Mouse (Mus musculus) testis, adult 2 months (tissue): ENCODE results near the gene Aldh9a1. TPM values are rescaled to one million over a fixed set of nuclear protein-coding genes. Genes with fewer than 3 reads are reported as not detected.
"Not testable (repeated sequence)": the region's sequence is repeated elsewhere in the genome, so short reads cannot be mapped to it uniquely, and the experiment has no call there.

Source experiments
- H3K27ac ChIP-seq: fragments of 200-500 bp; 2 replicates; pipeline ENCODE4 v1.5.1; 2012; ENCODE audit warnings: low read depth, low read length; ENCODE audit not compliant: control insufficient read depth, insufficient read depth
- H3K27me3 ChIP-seq: fragments of 200-500 bp; 2 replicates; pipeline ENCODE4 v1.6.1; 2012; ENCODE audit warnings: mild to moderate bottlenecking, low read length, moderate library complexity; ENCODE audit not compliant: control insufficient read depth, insufficient read depth
- H3K36me3 ChIP-seq: fragments of 200-500 bp; 2 replicates; pipeline ENCODE4 v1.6.1; 2012; ENCODE audit warnings: mild to moderate bottlenecking, low read length; ENCODE audit not compliant: control insufficient read depth, insufficient read depth
- H3K4me1 ChIP-seq: fragments of 200-500 bp; 2 replicates; pipeline ENCODE4 v1.6.1; 2012; ENCODE audit warnings: low read length; ENCODE audit not compliant: control insufficient read depth, insufficient read depth
- H3K4me3 ChIP-seq: fragments of 200-500 bp; 2 replicates; pipeline ENCODE4 v1.5.1; 2012; ENCODE audit warnings: low read depth, mild to moderate bottlenecking, low read length, moderate library complexity, mixed read lengths; ENCODE audit not compliant: control insufficient read depth
- CTCF ChIP-seq: fragments of 200-500 bp; IDR thresholded peaks from 2 replicates; pipeline ENCODE4 v1.5.1; 2012; ENCODE audit warnings: low read depth, mild to moderate bottlenecking, inconsistent platforms, low read length, moderate library complexity; ENCODE audit not compliant: control insufficient read depth, insufficient read depth, insufficient replicate concordance
- POLR2A ChIP-seq: fragments of 200-500 bp; IDR thresholded peaks from 2 replicates; pipeline ENCODE4 v1.6.1; 2012; ENCODE audit warnings: low read depth, mild to moderate bottlenecking, inconsistent platforms, low read length, moderate library complexity; ENCODE audit not compliant: control insufficient read depth
- polyA plus RNA-seq: library from polyadenylated mRNA; depleted of rRNA; stranded (reverse); fragments of >200 nt; gene quantifications from 2 replicates; pipeline ENCODE4 v1.2.3, GENCODE M21; 2012

Gene Aldh9a1
- polyA plus RNA-seq, 1 experiment: 33.6 TPM

DNA sequence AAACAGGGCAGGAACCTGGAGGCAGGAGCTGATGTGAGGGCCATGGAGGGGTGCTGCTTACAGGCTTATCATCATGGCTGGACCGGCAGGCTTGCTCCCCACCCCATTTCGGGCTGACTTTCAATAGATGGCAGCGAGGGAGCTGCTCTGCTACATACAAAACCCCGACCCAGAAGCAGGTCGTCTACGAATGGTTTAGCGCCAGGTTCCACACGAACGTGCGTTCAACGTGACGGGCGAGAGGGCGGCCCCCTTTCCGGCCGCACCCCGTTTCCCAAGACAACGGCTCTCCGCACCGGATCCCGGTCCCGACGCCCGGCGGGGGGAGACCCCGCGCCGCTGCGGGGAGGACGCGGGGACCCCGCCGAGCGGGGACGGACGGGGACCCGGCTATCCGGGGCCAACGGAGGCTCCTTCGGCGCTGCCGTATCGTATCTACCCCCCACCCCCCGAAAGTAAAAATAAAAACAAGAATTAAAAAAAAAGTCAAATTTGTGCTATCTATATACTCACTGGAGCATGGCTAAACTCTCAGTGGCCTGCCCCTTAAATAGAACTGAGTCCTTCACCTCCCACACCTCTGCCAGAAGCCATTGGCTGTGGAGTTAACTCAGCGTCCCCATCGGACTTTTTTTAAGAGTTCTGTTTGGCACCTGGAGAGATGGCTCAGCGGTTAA is 9.5 kb upstream of the Aldh9a1 start:
- no peaks in the 10 kb centered on the region for H3K27me3 ChIP-seq
- H3K36me3 ChIP-seq: no peaks in the 10 kb centered on the region
- peak overlapping the region; percentile 68 for H3K4me3 ChIP-seq
- TF ChIP-seq CTCF (no peak), POLR2A (no peak)
- H3K27ac ChIP-seq: no peak overlapping the region
- H3K4me1 ChIP-seq: peaks cover 11% of the 10 kb centered on the region

DNA sequence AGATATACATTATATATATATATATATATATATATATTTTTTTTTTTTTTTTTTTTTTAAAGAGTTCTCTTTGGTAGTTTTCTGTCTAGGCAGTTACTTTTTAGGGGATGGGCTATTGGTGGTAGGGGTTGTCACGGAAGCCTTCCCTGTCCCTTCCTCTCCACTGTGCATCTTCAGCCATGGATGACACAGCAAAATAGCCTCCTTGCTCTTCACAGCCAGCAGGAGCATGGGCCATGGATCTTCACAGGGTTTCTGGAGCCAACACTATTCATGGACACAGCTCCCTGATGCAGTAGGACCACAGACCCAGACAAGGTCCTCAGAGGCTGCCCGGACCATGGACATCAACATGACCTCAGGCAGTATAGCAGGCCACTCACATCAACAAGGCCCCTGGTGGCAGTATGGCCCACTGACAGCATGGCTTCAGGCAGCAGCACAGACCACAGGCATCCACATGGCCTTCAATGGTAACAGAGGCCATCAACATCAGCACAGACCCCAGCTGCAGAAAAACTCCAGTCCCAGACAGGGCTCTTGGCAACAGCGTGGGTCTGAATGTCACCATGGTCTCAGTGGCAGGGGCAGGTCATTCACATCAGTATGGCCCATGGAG is 8.8 kb upstream of the Aldh9a1 start:
- Histone ChIP-seq H3K4me1 (peaks cover 11% of the 10 kb centered on the region), H3K27me3 (no peaks in the 10 kb centered on the region), H3K4me3 (no peak overlapping the region), H3K36me3 (no peaks in the 10 kb centered on the region), H3K27ac (no peak overlapping the region)
- no peak for TF ChIP-seq CTCF
- no peak for TF ChIP-seq POLR2A

DNA sequence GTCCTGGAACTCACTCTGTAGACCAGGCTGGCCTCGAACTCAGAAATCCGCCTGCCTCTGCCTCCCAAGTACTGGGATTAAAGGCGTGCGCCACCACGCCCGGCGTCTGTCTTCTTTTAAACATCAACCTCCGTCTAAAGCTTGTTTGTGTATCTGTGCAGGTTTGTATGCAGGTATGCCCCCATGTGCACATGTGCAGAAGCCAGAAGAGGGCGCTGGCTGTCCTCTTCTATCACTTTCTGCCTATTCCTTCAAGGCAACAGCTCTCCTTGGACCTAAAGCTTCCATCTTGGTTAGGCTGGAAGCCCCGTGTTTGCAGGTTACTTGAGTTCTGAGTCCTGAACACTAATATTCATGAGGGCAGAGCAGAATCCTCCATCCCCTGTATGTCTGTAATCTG is 7.0 kb upstream of the Aldh9a1 start:
- Histone ChIP-seq H3K36me3 (no peaks in the 10 kb centered on the region), H3K27ac (no peak overlapping the region), H3K4me1 (peaks cover 11% of the 10 kb centered on the region), H3K4me3 (no peak overlapping the region), H3K27me3 (no peaks in the 10 kb centered on the region)
- TF ChIP-seq POLR2A (no peak), CTCF (no peak)

DNA sequence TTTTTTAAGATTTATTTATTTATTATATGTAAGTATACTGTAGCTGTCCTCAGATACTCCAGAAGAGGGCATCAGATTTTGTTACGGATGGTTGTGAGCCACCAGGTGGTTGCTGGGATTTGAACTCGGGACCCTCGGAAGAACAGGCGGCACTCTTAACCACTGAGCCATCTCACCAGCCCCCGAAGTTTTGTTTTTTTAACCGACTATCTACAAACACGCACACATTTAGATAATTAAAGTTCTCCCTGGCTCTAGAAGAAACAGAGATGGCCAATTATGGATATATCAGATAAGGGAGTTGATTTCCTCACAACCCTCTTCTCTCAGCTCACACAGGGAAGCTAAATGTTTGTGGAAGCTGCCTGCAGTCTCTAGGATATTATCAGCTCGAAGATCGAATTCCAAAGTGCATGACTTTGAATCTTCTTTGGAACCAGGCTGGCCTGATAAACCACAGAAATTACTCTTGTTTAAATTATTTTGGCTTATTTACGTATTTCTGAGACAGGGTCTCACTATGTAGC is 3.7 kb upstream of the Aldh9a1 start:
- H3K27ac ChIP-seq, H3K36me3 ChIP-seq, H3K27me3 ChIP-seq, H3K4me3 ChIP-seq, H3K4me1 ChIP-seq: not testable (repeated sequence)

DNA sequence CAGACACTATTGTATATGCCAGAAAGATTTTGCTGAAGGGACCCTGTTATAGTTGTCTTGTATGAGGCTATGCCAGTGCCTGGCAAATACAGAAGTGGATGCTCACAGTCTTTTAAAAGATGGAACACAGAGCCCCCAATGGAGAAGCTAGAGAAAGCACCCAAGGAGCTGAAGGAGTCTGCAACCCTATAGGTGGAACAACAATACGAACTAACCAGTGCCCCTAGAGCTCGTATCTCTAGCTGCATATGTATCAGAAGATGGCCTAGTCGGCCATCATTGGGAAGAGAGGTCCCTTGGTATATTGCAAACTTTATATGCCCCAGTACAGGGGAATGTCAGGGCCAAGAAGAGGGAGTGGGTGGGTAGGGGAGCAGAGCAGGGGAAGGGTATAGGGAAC is 585 bp upstream of the Aldh9a1 start:
- not testable (repeated sequence) for H3K4me1 ChIP-seq, H3K27ac ChIP-seq, H3K4me3 ChIP-seq, H3K36me3 ChIP-seq, H3K27me3 ChIP-seq

DNA sequence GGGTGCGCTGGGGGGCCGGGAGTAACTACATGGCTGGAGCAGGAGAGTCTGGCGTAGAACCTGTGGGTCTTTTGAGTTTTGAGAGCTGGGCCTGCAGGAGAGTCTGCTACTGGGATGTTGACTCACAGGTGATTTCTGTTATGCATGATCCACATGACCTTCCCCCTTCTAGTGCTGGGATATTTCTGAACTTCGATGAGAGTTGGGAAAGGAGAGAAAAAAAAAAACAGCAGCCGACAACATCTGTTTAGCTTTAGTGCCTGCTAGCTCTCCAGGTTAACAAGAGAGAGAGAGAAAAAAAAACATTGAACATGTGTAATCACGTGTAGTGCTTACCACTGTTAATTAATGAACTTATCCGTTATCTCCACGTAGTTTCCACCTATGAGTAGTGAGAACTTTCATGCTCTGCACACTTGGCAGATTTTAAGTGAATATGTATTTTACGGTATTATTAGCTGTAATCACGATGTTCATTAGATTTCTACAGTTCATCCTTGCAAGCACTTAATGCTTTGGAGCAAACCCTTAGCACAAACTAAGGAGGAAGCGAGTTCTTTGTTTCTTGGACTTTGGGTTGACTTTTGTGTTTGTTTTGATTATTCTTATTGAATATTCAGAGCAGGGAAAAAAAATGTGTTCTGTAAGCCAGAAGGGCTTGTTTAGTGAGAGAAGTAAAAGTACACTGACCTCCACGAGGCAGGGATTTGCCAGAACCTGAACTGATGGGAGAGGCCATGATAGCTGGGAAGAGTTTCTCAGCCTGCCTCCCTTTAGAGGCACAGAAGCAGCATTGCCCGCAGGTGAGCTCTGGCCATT is 1.0 kb downstream of the Aldh9a1 start:
- H3K4me3 ChIP-seq: peak overlapping the region; percentile 98
- H3K4me1 ChIP-seq: peaks cover 7% of the 10 kb centered on the region
- no peaks in the 10 kb centered on the region; the same call in 1 of the 2 replicates for H3K36me3 ChIP-seq
- TF ChIP-seq POLR2A (no peak), CTCF (no peak)
- no peaks in the 10 kb centered on the region for H3K27me3 ChIP-seq
- peak overlapping the region; percentile 86 for H3K27ac ChIP-seq

DNA sequence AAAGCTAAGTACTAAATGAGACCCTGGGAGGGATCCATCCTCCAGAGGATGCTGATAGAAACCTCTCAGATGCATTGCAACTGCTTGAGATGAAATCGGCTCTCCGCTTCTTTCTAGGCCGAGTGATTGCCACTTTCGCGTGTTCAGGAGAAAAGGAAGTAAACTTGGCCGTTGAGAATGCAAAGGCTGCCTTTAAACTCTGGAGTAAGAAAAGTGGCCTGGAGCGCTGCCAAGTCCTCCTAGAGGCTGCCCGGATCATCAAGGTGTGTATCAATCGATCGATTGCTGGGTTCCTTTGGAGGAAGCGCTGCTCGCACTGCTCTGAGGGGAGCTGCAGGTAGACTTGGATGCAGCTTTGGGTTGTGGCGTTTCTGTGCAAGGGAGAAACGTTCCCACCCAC is 2.6 kb downstream of the Aldh9a1 start:
- H3K4me3 ChIP-seq: no peak overlapping the region
- H3K27ac ChIP-seq: no peak overlapping the region
- H3K36me3 ChIP-seq: peaks cover 1% of the 10 kb centered on the region
- no peaks in the 10 kb centered on the region for H3K27me3 ChIP-seq
- peaks cover 7% of the 10 kb centered on the region for H3K4me1 ChIP-seq
- TF ChIP-seq POLR2A (no peak), CTCF (no peak)

DNA sequence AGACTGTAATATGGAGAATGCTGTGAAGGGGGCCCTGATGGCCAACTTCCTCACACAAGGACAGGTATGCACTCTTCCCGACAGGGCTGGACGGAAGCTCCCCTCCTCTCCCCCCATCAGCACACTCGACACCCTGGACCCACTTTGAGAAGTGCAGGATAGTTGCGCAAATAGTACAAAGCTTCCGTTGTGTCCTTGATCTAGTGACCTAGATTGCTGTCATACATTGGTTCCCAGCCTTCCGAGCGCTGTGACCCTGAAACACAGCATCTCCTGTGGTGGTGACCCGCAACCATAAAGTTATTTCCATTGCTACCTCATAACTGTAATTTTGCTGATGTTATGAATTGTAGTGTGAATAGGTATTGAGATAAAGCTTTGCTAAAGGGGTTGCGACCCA is 7.6 kb downstream of the Aldh9a1 start:
- Histone ChIP-seq H3K4me3 (no peak overlapping the region), H3K4me1 (no peaks in the 10 kb centered on the region), H3K27me3 (no peaks in the 10 kb centered on the region), H3K36me3 (peaks cover 1% of the 10 kb centered on the region), H3K27ac (no peak overlapping the region)
- TF ChIP-seq POLR2A (no peak), CTCF (no peak)
